Mouse (Mus musculus) splenic B cell, adult 2 months (primary cell): ENCODE measurements around the gene AU022252.

Experiments
- DNase-seq: peaks from one replicate; pipeline ENCODE4 v3.0.0-alpha.2; 2011; ENCODE audit warnings: low read depth, low spot score
- H3K27me3 ChIP-seq: 2 replicates; pipeline ENCODE4 v1.6.1; 2012; ENCODE audit warnings: mild to moderate bottlenecking, low read length, moderate library complexity, mixed read lengths; ENCODE audit not compliant: control insufficient read depth, poor library complexity, insufficient read depth, severe bottlenecking
- H3K36me3 ChIP-seq: 2 replicates; pipeline ENCODE4 v1.6.1; 2012; ENCODE audit warnings: mild to moderate bottlenecking, low read length, moderate library complexity, mixed read lengths; ENCODE audit not compliant: control insufficient read depth, poor library complexity, insufficient read depth, severe bottlenecking

The AU022252 gene

GRCm38 (mm10) chr4:119185771-119186170 lies 46.7 kb downstream of the AU022252 start:
- DNase-seq: no peak
- Histone ChIP-seq H3K36me3 (no peaks in the 10 kb centered on the region), H3K27me3 (no peaks in the 10 kb centered on the region)

- H3K36me3 ChIP-seq: no peaks in the 10 kb centered on the region
- no peak for DNase-seq
- H3K27me3 ChIP-seq: no peaks in the 10 kb centered on the region
Measured at GRCm38 (mm10) chr4:119183525-119183924, 49.0 kb downstream of the AU022252 start.

GRCm38 (mm10) chr4:119181456-119181855 lies 51.1 kb downstream of the AU022252 start:
- peak; percentile 90 for DNase-seq
- no peaks in the 10 kb centered on the region for H3K36me3 ChIP-seq
- no peaks in the 10 kb centered on the region for H3K27me3 ChIP-seq

- peak; percentile 33 for DNase-seq
- Histone ChIP-seq H3K27me3 (no peaks in the 10 kb centered on the region), H3K36me3 (no peaks in the 10 kb centered on the region)
Measured at GRCm38 (mm10) chr4:119180133-119180707, 52.3 kb downstream of the AU022252 start.

- Histone ChIP-seq H3K27me3 (no peaks in the 10 kb centered on the region), H3K36me3 (no peaks in the 10 kb centered on the region)
- DNase-seq: no peak
Measured at GRCm38 (mm10) chr4:119178331-119178730, 54.2 kb downstream of the AU022252 start.

- DNase-seq: no peak
- H3K36me3 ChIP-seq: no peaks in the 10 kb centered on the region
- no peaks in the 10 kb centered on the region for H3K27me3 ChIP-seq
Measured at GRCm38 (mm10) chr4:119177702-119178101, 54.8 kb downstream of the AU022252 start.

GRCm38 (mm10) chr4:119173851-119174453 lies 58.6 kb downstream of the AU022252 start, which contains the start of gene Zfp691:
Gene Zfp691 (minus strand): TSS chr4:119174195.
- peak; percentile 97 for DNase-seq
- no peaks in the 10 kb centered on the region for H3K27me3 ChIP-seq
- H3K36me3 ChIP-seq: no peaks in the 10 kb centered on the region; the same call in 1 of the 2 replicates

GRCm38 (mm10) chr4:119172919-119173650 lies 59.4 kb downstream of the AU022252 start:
- Histone ChIP-seq H3K36me3 (no peaks in the 10 kb centered on the region; the same call in 1 of the 2 replicates), H3K27me3 (no peaks in the 10 kb centered on the region)
- DNase-seq: peak; percentile 29

DNA sequence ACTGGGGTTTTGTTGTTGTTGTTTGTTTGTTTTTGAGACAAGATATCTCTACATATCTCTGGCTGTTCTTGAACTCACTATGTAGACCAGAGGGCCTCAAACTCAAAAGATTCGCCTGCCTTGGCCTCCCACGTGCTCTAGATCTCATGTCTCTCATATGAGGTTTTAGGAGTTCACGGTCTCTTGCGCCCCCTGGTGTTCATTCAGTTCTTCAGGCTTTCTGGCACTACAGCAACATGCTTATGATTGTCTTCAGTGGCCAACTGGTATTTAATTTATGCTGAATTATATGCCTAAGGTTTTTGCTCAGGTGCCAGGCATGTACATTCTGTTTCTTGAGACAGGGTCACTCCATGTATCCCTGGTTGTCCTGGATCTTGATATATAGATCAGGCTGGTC lies 64.8 kb downstream of the AU022252 start:
- H3K27me3 ChIP-seq: no peaks in the 10 kb centered on the region
- peak; percentile 95 for DNase-seq
- no peaks in the 10 kb centered on the region; the same call in 1 of the 2 replicates for H3K36me3 ChIP-seq

- H3K27me3 ChIP-seq: no peaks in the 10 kb centered on the region
- DNase-seq: no peak
- no peaks in the 10 kb centered on the region; the same call in 1 of the 2 replicates for H3K36me3 ChIP-seq
Measured at GRCm38 (mm10) chr4:119167068-119167467, 65.4 kb downstream of the AU022252 start.

DNA sequence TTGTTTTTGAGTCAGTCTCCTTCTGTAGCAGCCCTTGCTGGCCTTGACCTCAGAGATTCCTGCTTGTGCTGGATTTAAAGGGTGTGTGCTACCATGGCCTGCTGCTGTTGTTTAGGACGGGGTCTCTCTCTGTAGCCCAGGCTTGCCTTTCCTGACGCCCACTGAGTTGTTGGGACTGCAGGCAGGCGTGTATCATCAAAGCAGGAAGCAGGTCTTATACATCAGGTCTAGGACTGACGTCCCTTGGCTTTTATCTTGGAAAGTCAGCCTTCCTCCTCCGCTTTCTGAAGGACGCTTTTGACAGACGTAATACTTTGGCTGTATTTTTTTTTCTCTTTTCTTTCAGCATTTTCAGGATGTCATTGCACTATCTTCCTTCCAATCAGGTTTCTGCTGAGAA lies 66.6 kb downstream of the AU022252 start:
- no peak for DNase-seq
- no peaks in the 10 kb centered on the region; the same call in 1 of the 2 replicates for H3K36me3 ChIP-seq
- H3K27me3 ChIP-seq: no peaks in the 10 kb centered on the region

DNA sequence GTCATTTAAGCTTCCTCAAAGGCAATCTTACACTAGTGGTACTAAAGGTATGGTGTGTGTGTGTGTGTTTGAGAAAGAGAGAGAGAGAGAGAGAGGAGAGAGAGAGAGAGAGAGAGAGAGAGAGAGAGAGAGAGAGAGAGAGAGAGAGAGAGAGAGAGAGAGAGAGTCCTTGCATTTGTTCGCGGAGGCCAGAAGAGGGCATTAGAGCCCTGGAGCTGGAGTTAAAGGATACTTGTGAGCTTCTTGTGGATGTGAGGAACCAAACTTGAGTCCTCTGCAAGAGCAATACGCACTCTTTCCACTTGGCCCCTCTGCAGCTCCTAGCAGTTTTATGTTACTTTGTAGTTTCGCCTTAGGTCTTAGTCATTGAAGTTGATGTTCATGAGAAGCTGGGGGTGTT lies 69.5 kb downstream of the AU022252 start:
- Histone ChIP-seq H3K27me3 (no peaks in the 10 kb centered on the region), H3K36me3 (no peaks in the 10 kb centered on the region)
- DNase-seq: no peak

DNA sequence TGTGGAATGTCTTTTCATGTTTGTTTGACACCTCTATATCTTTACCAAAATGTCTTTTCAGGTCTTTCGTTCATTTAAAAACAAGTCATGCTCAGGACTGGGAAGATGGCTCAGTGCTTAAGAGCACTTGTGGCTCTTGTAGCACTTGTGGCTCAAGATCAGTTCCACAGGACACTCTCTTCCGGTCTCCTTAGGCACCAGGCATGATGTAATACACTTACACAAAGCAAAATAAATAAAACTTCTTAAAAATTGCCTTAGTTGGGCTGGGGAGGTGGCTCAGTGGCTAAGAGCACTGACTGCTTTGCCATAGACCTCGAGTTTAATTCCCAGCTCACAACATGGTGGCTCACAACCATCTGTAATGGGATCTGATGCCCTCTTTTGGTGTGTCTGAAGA lies 71.2 kb downstream of the AU022252 start:
- no peak for DNase-seq
- H3K36me3 ChIP-seq: no peaks in the 10 kb centered on the region
- no peaks in the 10 kb centered on the region for H3K27me3 ChIP-seq

DNA sequence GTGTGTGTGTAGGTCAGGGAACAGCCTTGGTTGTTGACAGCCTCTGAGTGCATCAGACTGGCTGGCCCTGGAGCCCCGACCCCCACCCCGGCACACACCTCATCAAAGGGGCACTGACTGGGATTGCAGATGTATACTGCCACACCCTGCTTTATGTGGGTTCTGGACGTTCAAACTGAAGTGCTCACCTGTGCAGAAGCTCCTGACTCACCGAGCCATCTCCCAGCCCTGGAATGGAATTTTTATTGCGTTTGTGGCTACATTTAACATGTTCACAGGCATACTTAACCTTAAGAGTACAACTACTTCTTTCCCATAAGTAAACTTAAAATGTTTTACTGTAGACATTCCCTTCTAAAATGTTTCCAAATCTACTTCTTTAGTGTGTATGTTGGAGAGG lies 74.6 kb downstream of the AU022252 start:
- no peak for DNase-seq
- Histone ChIP-seq H3K36me3 (no peaks in the 10 kb centered on the region), H3K27me3 (no peaks in the 10 kb centered on the region)

GRCm38 (mm10) chr4:119157186-119157585 lies 75.3 kb downstream of the AU022252 start:
- Histone ChIP-seq H3K36me3 (no peaks in the 10 kb centered on the region), H3K27me3 (no peaks in the 10 kb centered on the region)
- peak; percentile 79 for DNase-seq
